Mouse (Mus musculus) ovary, postnatal 36 days (tissue): ENCODE data around the gene Zbtb40.

Experiments
- DNase-seq: peaks from one replicate; pipeline ENCODE4 v3.0.0; 2022; ENCODE audit warnings: low spot score, mixed read lengths

Zbtb40 gene

GRCm38 (mm10) chr4:136934746-136935613 lies 113.6 kb downstream of the Zbtb40 start:
- no peak for DNase-seq

- no peak for DNase-seq
These were observed 118.1 kb downstream of the Zbtb40 start for GRCm38 (mm10) chr4:136930474-136930873.
